Mouse (Mus musculus) adrenal gland, adult 18-20 months (tissue): ENCODE data around the gene Ttll11. TPM values are rescaled to one million over a fixed set of nuclear protein-coding genes. Genes with fewer than 3 reads are reported as not detected.

ENCODE experiments used
- DNase-seq, 2 experiments: peaks; one replicate each; pipeline ENCODE4 v3.0.0; 2021 to 2022; ENCODE audit warnings: low spot score in 2 of 2
- total RNA-seq, 2 experiments: library from RNA; stranded (reverse); gene quantifications; 1 replicate in 1 of 2; 2 replicates in 1 of 2; pipeline ENCODE4 v1.2.3; 2021

Ttll11 gene
- total RNA-seq, 2 experiments from 2014 or later, result 2.2 to 5.7 TPM

- no peak for DNase-seq
Measured at GRCm38 (mm10) chr2:35736061-35736460, 243.7 kb downstream of the Ttll11 start.

GRCm38 (mm10) chr2:35735001-35735400, 244.7 kb downstream of the Ttll11 start:
- no peak for DNase-seq

GRCm38 (mm10) chr2:35731671-35732449, 247.9 kb downstream of the Ttll11 start:
- no peak for DNase-seq

GRCm38 (mm10) chr2:35729077-35730065, 250.3 kb downstream of the Ttll11 start:
- no peak for DNase-seq

DNA sequence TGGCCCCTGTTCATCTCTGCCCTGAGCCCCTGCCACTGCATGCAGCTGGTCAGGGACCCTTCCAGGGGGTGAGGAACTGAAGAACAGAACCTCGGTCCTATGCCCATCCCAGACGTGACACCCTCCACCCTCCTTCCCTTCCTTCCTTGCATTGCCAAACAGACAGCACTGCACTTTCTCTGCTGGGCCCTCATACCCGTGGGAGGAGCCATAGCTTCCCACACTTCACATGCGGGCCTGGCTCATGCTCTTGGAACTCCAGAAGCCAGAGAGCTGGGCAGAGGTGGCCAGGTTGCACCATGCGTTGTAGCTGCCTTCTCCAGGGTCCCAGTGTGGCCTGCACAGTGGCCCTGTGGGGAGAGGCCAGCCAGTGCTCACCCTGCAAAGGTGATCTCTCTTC, 251.1 kb downstream of the Ttll11 start:
- DNase-seq, result no peak

DNA sequence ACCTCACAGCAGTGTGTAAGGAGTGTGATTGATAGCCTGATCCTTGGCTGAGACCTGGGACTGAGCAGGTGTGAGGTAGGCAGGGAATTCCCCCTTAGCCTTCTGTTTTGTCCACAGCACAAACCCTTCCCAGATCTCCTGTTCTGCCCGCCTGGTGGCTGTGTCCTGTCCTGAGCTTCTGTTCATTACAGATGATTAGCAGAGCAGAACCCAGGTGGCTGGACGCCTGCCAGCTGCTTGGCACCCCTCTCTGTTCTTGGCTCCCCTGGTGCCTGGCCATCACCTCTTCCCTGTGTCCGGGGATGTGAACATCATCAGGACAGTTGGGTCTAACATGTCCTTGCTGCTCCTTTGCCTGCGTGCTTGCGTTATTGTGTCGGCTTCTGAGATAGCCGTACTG, 256.0 kb downstream of the Ttll11 start:
- DNase-seq, result no peak

DNA sequence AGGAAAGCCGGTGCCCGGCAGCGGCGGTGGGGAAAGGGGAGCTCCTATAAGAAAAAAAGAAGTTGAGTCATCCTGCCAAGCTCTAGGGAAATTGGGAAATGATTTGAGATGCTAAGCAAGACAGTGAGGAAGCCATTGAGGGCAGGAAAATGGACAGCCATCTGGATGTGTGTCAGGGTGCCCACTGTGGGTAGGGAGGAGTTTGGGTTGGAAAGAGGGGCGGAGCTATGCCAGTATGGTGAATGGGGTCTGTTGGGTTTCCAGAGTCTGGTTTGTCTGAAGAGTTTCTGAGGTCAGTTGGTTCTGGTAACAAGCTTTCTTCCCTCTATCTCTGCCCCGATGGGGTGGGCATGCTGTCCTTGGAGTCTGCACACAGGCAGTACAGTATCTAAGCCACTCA, 256.4 kb downstream of the Ttll11 start:
- DNase-seq, result no peak

GRCm38 (mm10) chr2:35722821-35723220, 256.9 kb downstream of the Ttll11 start:
- no peak for DNase-seq

DNA sequence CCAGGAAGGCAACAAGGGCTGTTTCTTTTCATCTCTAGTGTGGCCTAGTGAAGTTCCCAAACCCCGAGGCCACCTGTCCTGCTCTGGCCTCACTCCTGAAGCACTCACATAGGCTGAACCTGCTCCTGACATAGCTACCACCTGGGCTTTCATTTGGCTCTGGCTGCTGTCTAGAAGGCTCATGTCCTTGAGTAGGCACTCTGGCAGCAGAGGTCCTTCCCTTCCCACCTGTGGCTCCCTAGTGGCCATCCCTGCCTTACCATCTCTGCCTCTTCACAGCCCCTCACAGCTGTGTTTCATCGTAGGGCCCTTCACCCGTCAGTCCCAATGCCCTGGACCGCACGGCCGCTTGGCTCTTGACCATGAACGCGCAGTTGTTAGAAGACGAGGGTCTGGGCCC, 258.8 kb downstream of the Ttll11 start:
- no peak for DNase-seq

- no peak for DNase-seq
Measured at GRCm38 (mm10) chr2:35720550-35720949, 259.2 kb downstream of the Ttll11 start.

DNA sequence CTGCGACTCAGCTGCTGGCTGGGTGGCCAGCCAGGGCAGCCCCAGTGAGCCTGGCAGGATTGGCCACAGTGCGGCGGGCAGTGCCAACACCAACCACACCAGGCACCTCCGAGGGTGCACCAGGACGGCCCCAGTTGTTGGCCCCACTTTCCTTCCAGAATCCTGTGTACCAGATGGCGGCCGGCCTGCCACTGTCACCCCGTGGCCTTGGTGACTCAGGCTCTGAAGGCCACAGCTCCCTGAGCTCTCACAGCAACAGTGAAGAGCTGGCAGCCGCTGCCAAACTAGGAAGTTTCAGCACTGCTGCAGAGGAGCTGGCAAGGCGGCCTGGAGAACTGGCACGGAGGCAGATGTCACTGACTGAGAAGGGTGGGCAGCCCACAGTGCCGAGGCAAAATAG, 259.6 kb downstream of the Ttll11 start:
- peak; percentile 62 to 66 for DNase-seq

DNA sequence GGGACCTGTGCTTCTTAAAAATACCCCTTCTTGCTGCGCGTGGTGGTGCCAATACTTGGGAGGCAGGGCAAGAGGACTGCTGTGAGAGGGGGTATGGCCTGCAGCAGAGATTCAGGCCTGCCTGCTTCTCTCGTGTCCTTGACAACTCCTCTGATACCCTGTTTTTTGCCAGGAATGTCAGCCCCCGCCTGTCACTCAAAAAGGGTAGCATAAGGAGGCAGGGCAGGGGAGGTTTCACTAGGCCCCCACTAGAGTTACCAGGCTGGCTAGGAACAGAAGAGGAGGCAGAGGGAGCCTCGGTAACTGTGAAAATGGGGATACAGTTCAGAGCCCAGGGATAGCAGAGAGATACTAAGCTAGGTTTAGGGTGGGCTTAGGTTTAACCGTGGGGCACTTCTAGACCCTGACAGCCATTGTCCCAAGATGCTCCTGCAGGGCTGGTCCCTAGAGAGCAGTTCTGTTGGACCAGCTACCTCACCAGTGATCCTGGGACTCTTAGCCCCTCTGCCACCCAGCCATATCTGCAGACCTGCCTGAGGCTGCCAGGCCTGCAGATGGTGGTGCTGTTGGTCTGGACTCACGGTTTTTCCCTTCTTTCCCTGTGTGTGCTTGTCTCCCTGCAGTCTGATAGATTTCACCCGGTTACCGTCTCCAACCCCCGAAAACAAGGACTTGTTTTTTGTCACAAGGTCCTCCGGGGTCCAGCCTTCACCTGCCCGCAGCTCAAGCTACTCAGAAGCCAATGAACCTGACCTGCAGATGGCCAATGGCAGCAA, 260.3 kb downstream of the Ttll11 start:
- no peak for DNase-seq

DNA sequence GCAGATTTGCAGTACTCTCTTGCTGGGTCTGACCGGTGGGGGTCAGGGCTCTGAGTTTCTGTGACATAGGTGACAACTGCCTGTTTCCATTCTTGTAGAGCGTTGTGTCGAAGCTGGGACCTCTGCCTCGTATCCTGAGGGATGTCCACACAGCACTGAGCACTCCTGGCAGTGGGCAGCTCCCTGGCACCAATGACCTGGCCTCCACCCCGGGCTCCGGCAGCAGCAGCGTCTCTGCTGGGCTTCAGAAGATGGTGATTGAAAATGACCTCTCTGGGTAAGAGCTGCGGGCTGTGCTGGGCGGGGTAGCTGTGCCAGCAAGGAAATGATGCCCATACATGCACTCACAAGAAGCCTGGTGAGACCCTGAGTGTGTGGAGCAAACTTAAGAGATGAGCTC, 261.1 kb downstream of the Ttll11 start:
- DNase-seq, result no peak

DNA sequence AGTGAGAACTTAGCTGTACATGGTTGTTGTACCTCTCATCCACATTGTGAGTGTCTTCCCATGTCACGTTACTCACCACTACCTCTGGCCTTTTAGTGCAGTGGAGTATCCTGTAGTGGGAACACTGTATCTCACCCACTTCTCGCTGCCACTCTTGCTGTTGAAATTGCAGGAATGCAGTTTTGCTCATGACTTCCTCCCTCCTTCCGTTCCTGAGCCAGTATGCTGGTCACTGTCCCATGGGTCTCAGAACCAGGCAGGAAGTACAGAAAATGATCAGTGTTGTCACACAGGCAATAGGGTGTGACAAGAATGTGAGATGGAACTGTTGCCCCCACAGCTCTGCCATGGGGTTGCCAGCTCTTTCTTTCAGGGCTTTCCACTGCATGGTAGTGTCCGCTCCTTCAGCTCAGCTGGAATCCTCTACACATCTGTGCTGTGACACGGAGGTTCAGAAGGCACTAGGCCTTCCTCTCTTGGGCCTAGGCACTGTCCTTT, 261.7 kb downstream of the Ttll11 start:
- no peak for DNase-seq

GRCm38 (mm10) chr2:35716175-35716574, 263.5 kb downstream of the Ttll11 start:
- no peak for DNase-seq

DNA sequence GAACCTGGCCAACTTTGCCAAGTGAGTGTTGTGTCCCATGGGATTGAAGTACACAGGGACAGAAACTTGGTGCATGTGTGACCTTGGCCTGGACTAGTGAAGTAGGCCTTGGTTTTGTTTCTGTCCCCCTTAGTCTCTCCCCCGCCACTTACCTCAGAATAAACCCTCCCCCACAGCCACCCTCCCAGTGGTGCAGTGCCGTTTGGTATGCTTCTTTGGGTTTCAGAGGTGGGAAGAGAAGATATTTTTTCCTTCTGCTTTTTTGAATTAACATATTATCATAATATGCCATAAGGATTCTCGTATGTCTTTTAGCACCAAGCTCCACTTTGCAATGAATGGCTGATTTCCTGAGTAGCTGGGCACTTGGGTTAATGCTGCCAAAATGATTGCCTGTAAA, 264.2 kb downstream of the Ttll11 start:
- DNase-seq, result no peak

- DNase-seq, result no peak
Measured at GRCm38 (mm10) chr2:35714742-35715167, 265.0 kb downstream of the Ttll11 start.

DNA sequence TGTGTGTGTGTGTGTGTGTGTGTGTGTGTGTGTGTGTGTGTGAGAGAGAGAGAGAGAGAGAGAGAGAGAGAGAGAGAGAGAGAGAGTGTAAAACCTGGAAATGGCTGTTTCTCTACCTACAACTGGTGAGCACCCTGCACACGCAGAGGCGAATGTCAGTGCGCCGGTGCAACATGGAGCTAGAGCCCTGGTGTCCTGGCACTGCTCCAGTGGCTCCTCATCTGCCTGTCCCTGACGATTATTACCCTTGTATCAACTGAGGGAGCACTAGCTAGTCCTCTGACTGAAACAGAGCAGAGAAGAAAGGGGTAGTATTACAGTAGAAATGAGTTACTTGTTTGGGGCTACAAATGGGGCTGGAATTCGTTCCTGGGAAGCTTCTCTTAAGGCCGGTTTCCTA, 266.3 kb downstream of the Ttll11 start:
- no peak for DNase-seq

- no peak for DNase-seq
Measured at GRCm38 (mm10) chr2:35712611-35713010, 267.1 kb downstream of the Ttll11 start.

DNA sequence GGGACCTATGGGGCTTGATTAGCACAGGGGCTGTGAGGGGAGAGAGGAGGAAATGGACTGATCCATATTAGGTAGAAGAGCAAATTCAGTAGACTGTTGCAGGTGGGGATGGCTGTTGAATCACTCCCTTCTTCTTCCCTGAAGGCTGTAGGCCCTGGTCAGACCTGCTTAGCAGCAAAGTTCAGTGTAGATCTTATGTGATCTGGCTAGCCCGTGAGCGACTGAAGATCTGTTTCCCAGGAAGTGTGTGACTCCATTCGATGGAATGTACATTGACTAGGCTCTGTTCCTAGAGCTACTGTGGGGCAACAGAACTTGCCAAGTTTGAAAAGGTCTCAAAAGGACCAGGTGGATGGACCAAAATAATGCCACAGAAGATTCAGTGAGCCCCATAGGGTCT, 276.5 kb downstream of the Ttll11 start:
- no peak for DNase-seq

- DNase-seq, result no peak
Measured at GRCm38 (mm10) chr2:35702608-35703007, 277.1 kb downstream of the Ttll11 start.
